Mouse (Mus musculus) c-Kit-negative CD71-positive TER-119-positive erythroid progenitor cells, embryonic 14.5 days (primary cell): Measurements from ENCODE around the gene Timp3.
A peak's percentile ranks its signal among the peaks of the same experiment; 100 is the strongest.

Experiments
- DNase-seq: peaks from one replicate; pipeline ENCODE4 v3.0.0-alpha.2; 2013; ENCODE audit warnings: low read depth, low spot score

The Timp3 gene

GRCm38 (mm10) chr10:86386232-86386631 is 86.1 kb downstream of the Timp3 start:
- no peak for DNase-seq

GRCm38 (mm10) chr10:86387821-86388440 is 87.8 kb downstream of the Timp3 start:
- DNase-seq: no peak

GRCm38 (mm10) chr10:86388803-86389202 is 88.6 kb downstream of the Timp3 start:
- no peak for DNase-seq

GRCm38 (mm10) chr10:86389357-86389756 is 89.2 kb downstream of the Timp3 start:
- no peak for DNase-seq

GRCm38 (mm10) chr10:86389913-86390312 is 89.7 kb downstream of the Timp3 start:
- DNase-seq: no peak

GRCm38 (mm10) chr10:86392399-86392798 is 92.2 kb downstream of the Timp3 start:
- DNase-seq: peak; percentile 13

- no peak for DNase-seq
These were observed 97.6 kb downstream of the Timp3 start for GRCm38 (mm10) chr10:86397577-86398346.

- no peak for DNase-seq
These were observed 98.2 kb downstream of the Timp3 start for GRCm38 (mm10) chr10:86398347-86398720.
